Mouse (Mus musculus): ENCODE data around the gene Cdkal1.

Gene Cdkal1

GRCm38 (mm10) chr13:29285058-29285457, 570.4 kb downstream of the Cdkal1 start:
- in situ Hi-C loops (cut with MboI; ENCODE audit: low pct_unique_long_range_greater_than_20kb in 1 of 2, low sequenced_read_pairs in 2 of 2, unreplicated experiment in 1 of 2): no loop called here

- in situ Hi-C loops (cut with MboI; ENCODE audit: low pct_unique_long_range_greater_than_20kb in 1 of 2, low sequenced_read_pairs in 2 of 2, unreplicated experiment in 1 of 2): no loop called here
These were observed 573.9 kb downstream of the Cdkal1 start for GRCm38 (mm10) chr13:29281556-29281955.

- in situ Hi-C loops (cut with MboI; ENCODE audit: low pct_unique_long_range_greater_than_20kb in 1 of 2, low sequenced_read_pairs in 2 of 2, unreplicated experiment in 1 of 2): no loop called here
These were observed 577.3 kb downstream of the Cdkal1 start for GRCm38 (mm10) chr13:29278156-29278555.

- in situ Hi-C loops (cut with MboI; ENCODE audit: low pct_unique_long_range_greater_than_20kb in 1 of 2, low sequenced_read_pairs in 2 of 2, unreplicated experiment in 1 of 2): no loop called here
These were observed 581.2 kb downstream of the Cdkal1 start for GRCm38 (mm10) chr13:29274296-29274695.

- in situ Hi-C loops (cut with MboI; ENCODE audit: low pct_unique_long_range_greater_than_20kb in 1 of 2, low sequenced_read_pairs in 2 of 2, unreplicated experiment in 1 of 2): no loop called here
These were observed 581.7 kb downstream of the Cdkal1 start for GRCm38 (mm10) chr13:29273693-29274221.

GRCm38 (mm10) chr13:29271451-29271850, 584.0 kb downstream of the Cdkal1 start:
- in situ Hi-C loops (cut with MboI; ENCODE audit: low pct_unique_long_range_greater_than_20kb in 1 of 2, low sequenced_read_pairs in 2 of 2, unreplicated experiment in 1 of 2): no loop called here

GRCm38 (mm10) chr13:29264015-29264711, 591.3 kb downstream of the Cdkal1 start:
- in situ Hi-C loops (cut with MboI; ENCODE audit: low pct_unique_long_range_greater_than_20kb in 1 of 2, low sequenced_read_pairs in 2 of 2, unreplicated experiment in 1 of 2): no loop called here

- in situ Hi-C loops (cut with MboI; ENCODE audit: low pct_unique_long_range_greater_than_20kb in 1 of 2, low sequenced_read_pairs in 2 of 2, unreplicated experiment in 1 of 2): no loop called here
These were observed 593.3 kb downstream of the Cdkal1 start for GRCm38 (mm10) chr13:29262164-29262563.

GRCm38 (mm10) chr13:29248535-29248934, 606.9 kb downstream of the Cdkal1 start:
- in situ Hi-C loops (cut with MboI; ENCODE audit: low pct_unique_long_range_greater_than_20kb in 1 of 2, low sequenced_read_pairs in 2 of 2, unreplicated experiment in 1 of 2): no loop called here

- in situ Hi-C loops (cut with MboI; ENCODE audit: low pct_unique_long_range_greater_than_20kb in 1 of 2, low sequenced_read_pairs in 2 of 2, unreplicated experiment in 1 of 2): no loop called here
These were observed 607.7 kb downstream of the Cdkal1 start for GRCm38 (mm10) chr13:29247800-29248199.

- in situ Hi-C loops (cut with MboI; ENCODE audit: low pct_unique_long_range_greater_than_20kb in 1 of 2, low sequenced_read_pairs in 2 of 2, unreplicated experiment in 1 of 2): no loop called here
These were observed 620.4 kb downstream of the Cdkal1 start for GRCm38 (mm10) chr13:29235065-29235464.

- in situ Hi-C loops (cut with MboI; ENCODE audit: low pct_unique_long_range_greater_than_20kb in 1 of 2, low sequenced_read_pairs in 2 of 2, unreplicated experiment in 1 of 2): no loop called here
These were observed 621.0 kb downstream of the Cdkal1 start for GRCm38 (mm10) chr13:29234442-29234841.

- in situ Hi-C loops (cut with MboI; ENCODE audit: low pct_unique_long_range_greater_than_20kb in 1 of 2, low sequenced_read_pairs in 2 of 2, unreplicated experiment in 1 of 2): no loop called here
These were observed 621.5 kb downstream of the Cdkal1 start for GRCm38 (mm10) chr13:29233970-29234369.

- in situ Hi-C loops (cut with MboI; ENCODE audit: low pct_unique_long_range_greater_than_20kb in 1 of 2, low sequenced_read_pairs in 2 of 2, unreplicated experiment in 1 of 2): no loop called here
These were observed 622.8 kb downstream of the Cdkal1 start for GRCm38 (mm10) chr13:29232681-29233080.

GRCm38 (mm10) chr13:29224815-29225214, 630.7 kb downstream of the Cdkal1 start:
- in situ Hi-C loops (cut with MboI; ENCODE audit: low pct_unique_long_range_greater_than_20kb in 1 of 2, low sequenced_read_pairs in 2 of 2, unreplicated experiment in 1 of 2): no loop called here

GRCm38 (mm10) chr13:29222261-29222838, 633.1 kb downstream of the Cdkal1 start:
- in situ Hi-C loops (cut with MboI; ENCODE audit: low pct_unique_long_range_greater_than_20kb in 1 of 2, low sequenced_read_pairs in 2 of 2, unreplicated experiment in 1 of 2): no loop called here

- in situ Hi-C loops (cut with MboI; ENCODE audit: low pct_unique_long_range_greater_than_20kb in 1 of 2, low sequenced_read_pairs in 2 of 2, unreplicated experiment in 1 of 2): no loop called here
These were observed 633.8 kb downstream of the Cdkal1 start for GRCm38 (mm10) chr13:29221646-29222045.

- in situ Hi-C loops (cut with MboI; ENCODE audit: low pct_unique_long_range_greater_than_20kb in 1 of 2, low sequenced_read_pairs in 2 of 2, unreplicated experiment in 1 of 2): no loop called here
These were observed 636.8 kb downstream of the Cdkal1 start for GRCm38 (mm10) chr13:29218594-29219230.

- in situ Hi-C loops (cut with MboI; ENCODE audit: low pct_unique_long_range_greater_than_20kb in 1 of 2, low sequenced_read_pairs in 2 of 2, unreplicated experiment in 1 of 2): no loop called here
These were observed 645.1 kb downstream of the Cdkal1 start for GRCm38 (mm10) chr13:29210159-29211021.
